Mouse (Mus musculus): ENCODE results near the gene Dxo. TPM values are rescaled to one million over a fixed set of nuclear protein-coding genes. Genes with fewer than 3 reads are reported as not detected.

Gene Dxo
- polyA plus RNA-seq, 1 experiment from 2014 or later = 77.7 TPM

GRCm38 (mm10) chr17:34885615-34886014 is 48.8 kb downstream of the Dxo start:
- H3K9ac ChIP-seq = no peak overlapping the region
- WGBS = 72% methylated on average over 3 of the region's 3 CpGs
- H3K27me3 ChIP-seq = no peaks in the 10 kb centered on the region
- H3K4me1 ChIP-seq = peaks cover 11% of the 10 kb centered on the region; the same call in 1 of the 2 replicates
- H3K27ac ChIP-seq = no peak overlapping the region
- no peak for ATAC-seq (ENCODE audit: insufficient number of reproducible peaks, insufficient read depth, low FRiP score, low TSS enrichment)
- H3K4me2 ChIP-seq (replicated peaks) = no peak overlapping the region
- no peaks in the 10 kb centered on the region for H3K36me3 ChIP-seq
- no peaks in the 10 kb centered on the region for H3K9me3 ChIP-seq
- H3K4me3 ChIP-seq = no peak overlapping the region

- Histone ChIP-seq H3K4me1 (peaks cover 6% of the 10 kb centered on the region; the same call in 1 of the 2 replicates), H3K9ac (no peak overlapping the region), H3K27me3 (no peaks in the 10 kb centered on the region), H3K9me3 (no peaks in the 10 kb centered on the region), H3K4me2 (replicated peaks) (no peak overlapping the region), H3K27ac (no peak overlapping the region), H3K36me3 (no peaks in the 10 kb centered on the region), H3K4me3 (no peak overlapping the region)
- WGBS = 77% methylated on average over 5 of the region's 5 CpGs
- no peak for ATAC-seq (ENCODE audit: insufficient number of reproducible peaks, insufficient read depth, low FRiP score, low TSS enrichment)
These were observed 51.1 kb downstream of the Dxo start for GRCm38 (mm10) chr17:34887942-34888341.

Small RNA genes within 50 kb of the gene (microRNA-seq; reads per million reads assigned to microRNA genes)
- not detected for gene Mir6970
- gene Mir6971 = 1.3 reads per million
- gene Mir6972 = not detected

Other genes with a start within 250 kb of the Dxo start
- gene Gpsm3, start 247.2 kb upstream of the Dxo start, polyA plus RNA-seq (2016; fragmentation: Nextera tagmentation; extraction: Ambion mirVana) = 3.5 and 6.3 TPM in 2 replicates
- 25.1 and 28.0 TPM in 2 replicates for gene Pbx2, start 245.8 kb upstream of the Dxo start, polyA plus RNA-seq (2016; fragmentation: Nextera tagmentation; extraction: Ambion mirVana)
- 3.1 and 3.5 TPM in 2 replicates for gene Ager, start 239.2 kb upstream of the Dxo start, polyA plus RNA-seq (2016; fragmentation: Nextera tagmentation; extraction: Ambion mirVana)
- 139 TPM in 2 replicates for gene Rnf5, start 233.3 kb upstream of the Dxo start, polyA plus RNA-seq (2016; fragmentation: Nextera tagmentation; extraction: Ambion mirVana)
- 54.8 and 62.8 TPM in 2 replicates for gene Agpat1, start 232.8 kb upstream of the Dxo start, polyA plus RNA-seq (2016; fragmentation: Nextera tagmentation; extraction: Ambion mirVana)
- gene Egfl8, start 221.0 kb upstream of the Dxo start, polyA plus RNA-seq (2016; fragmentation: Nextera tagmentation; extraction: Ambion mirVana) = 7.0 and 10.1 TPM in 2 replicates
- gene Ppt2, start 208.5 kb upstream of the Dxo start, polyA plus RNA-seq (2016; fragmentation: Nextera tagmentation; extraction: Ambion mirVana) = 18.0 and 18.8 TPM in 2 replicates
- gene Prrt1, start 207.5 kb upstream of the Dxo start, polyA plus RNA-seq (2016; fragmentation: Nextera tagmentation; extraction: Ambion mirVana) = 0.52 and 0.56 TPM in 2 replicates
- 16.6 and 16.8 TPM in 2 replicates for gene Fkbpl, start 192.3 kb upstream of the Dxo start, polyA plus RNA-seq (2016; fragmentation: Nextera tagmentation; extraction: Ambion mirVana)
- 110 TPM in 2 replicates for gene Atf6b, start 189.9 kb upstream of the Dxo start, polyA plus RNA-seq (2016; fragmentation: Nextera tagmentation; extraction: Ambion mirVana)
- gene Tnxb, start 166.5 kb upstream of the Dxo start, polyA plus RNA-seq (2016; fragmentation: Nextera tagmentation; extraction: Ambion mirVana) = 0.01 and 0.05 TPM in 2 replicates
- gene C4b, start 93.1 kb upstream of the Dxo start, polyA plus RNA-seq (2016; fragmentation: Nextera tagmentation; extraction: Ambion mirVana) = 0.05 TPM in 1 of 2 replicates, not detected in the other
- gene Cyp21a1, start 32.5 kb upstream of the Dxo start, polyA plus RNA-seq (2016; fragmentation: Nextera tagmentation; extraction: Ambion mirVana) = not detected in 2 replicates
- gene Stk19, start 74 bp upstream of the Dxo start, polyA plus RNA-seq (2016; fragmentation: Nextera tagmentation; extraction: Ambion mirVana) = 21.5 and 23.8 TPM in 2 replicates
- 61.6 and 64.3 TPM in 2 replicates for gene Skiv2l, start 13.2 kb downstream of the Dxo start, polyA plus RNA-seq (2016; fragmentation: Nextera tagmentation; extraction: Ambion mirVana)
- gene Nelfe, start 13.4 kb downstream of the Dxo start, polyA plus RNA-seq (2016; fragmentation: Nextera tagmentation; extraction: Ambion mirVana) = 127 and 134 TPM in 2 replicates
- gene Cfb, start 25.5 kb downstream of the Dxo start, polyA plus RNA-seq (2016; fragmentation: Nextera tagmentation; extraction: Ambion mirVana) = 1.1 and 1.7 TPM in 2 replicates
- 8.6 and 8.9 TPM in 2 replicates for gene Zbtb12, start 42.5 kb downstream of the Dxo start, polyA plus RNA-seq (2016; fragmentation: Nextera tagmentation; extraction: Ambion mirVana)
- gene Gm20547, start 45.0 kb downstream of the Dxo start, polyA plus RNA-seq (2016; fragmentation: Nextera tagmentation; extraction: Ambion mirVana) = 0.31 TPM in 1 of 2 replicates, not detected in the other
- gene C2, start 61.2 kb downstream of the Dxo start, polyA plus RNA-seq (2016; fragmentation: Nextera tagmentation; extraction: Ambion mirVana) = 1.2 and 2.5 TPM in 2 replicates
- 111 and 121 TPM in 2 replicates for gene Ehmt2, start 61.5 kb downstream of the Dxo start, polyA plus RNA-seq (2016; fragmentation: Nextera tagmentation; extraction: Ambion mirVana)
- 0.29 TPM in 1 of 2 replicates, not detected in the other for gene Slc44a4, start 77.4 kb downstream of the Dxo start, polyA plus RNA-seq (2016; fragmentation: Nextera tagmentation; extraction: Ambion mirVana)
- gene Neu1, start 94.2 kb downstream of the Dxo start, polyA plus RNA-seq (2016; fragmentation: Nextera tagmentation; extraction: Ambion mirVana) = 19.2 and 20.8 TPM in 2 replicates
- 0.33 and 0.36 TPM in 2 replicates for gene Hspa1b, start 122.2 kb downstream of the Dxo start, polyA plus RNA-seq (2016; fragmentation: Nextera tagmentation; extraction: Ambion mirVana)
- gene Gm20481, start 132.9 kb downstream of the Dxo start, polyA plus RNA-seq (2016; fragmentation: Nextera tagmentation; extraction: Ambion mirVana) = not detected in 2 replicates
- 4.2 and 4.9 TPM in 2 replicates for gene Hspa1a, start 135.1 kb downstream of the Dxo start, polyA plus RNA-seq (2016; fragmentation: Nextera tagmentation; extraction: Ambion mirVana)
- gene Hspa1l, start 135.7 kb downstream of the Dxo start, polyA plus RNA-seq (2016; fragmentation: Nextera tagmentation; extraction: Ambion mirVana) = 0.84 and 0.99 TPM in 2 replicates
- gene Lsm2, start 144.8 kb downstream of the Dxo start, polyA plus RNA-seq (2016; fragmentation: Nextera tagmentation; extraction: Ambion mirVana) = 212 and 230 TPM in 2 replicates
- 150 and 160 TPM in 2 replicates for gene Vars, start 164.0 kb downstream of the Dxo start, polyA plus RNA-seq (2016; fragmentation: Nextera tagmentation; extraction: Ambion mirVana)
- gene Vwa7, start 179.6 kb downstream of the Dxo start, polyA plus RNA-seq (2016; fragmentation: Nextera tagmentation; extraction: Ambion mirVana) = 0.20 and 0.25 TPM in 2 replicates
- 8.7 and 9.5 TPM in 2 replicates for gene Sapcd1, start 191.0 kb downstream of the Dxo start, polyA plus RNA-seq (2016; fragmentation: Nextera tagmentation; extraction: Ambion mirVana)
- 3.7 and 4.2 TPM in 2 replicates for gene Msh5, start 209.7 kb downstream of the Dxo start, polyA plus RNA-seq (2016; fragmentation: Nextera tagmentation; extraction: Ambion mirVana)
- 205 and 211 TPM in 2 replicates for gene Clic1, start 212.9 kb downstream of the Dxo start, polyA plus RNA-seq (2016; fragmentation: Nextera tagmentation; extraction: Ambion mirVana)
- 471 and 492 TPM in 2 replicates for gene Ddah2, start 222.0 kb downstream of the Dxo start, polyA plus RNA-seq (2016; fragmentation: Nextera tagmentation; extraction: Ambion mirVana)
- gene Ly6g6c, start 228.4 kb downstream of the Dxo start, polyA plus RNA-seq (2016; fragmentation: Nextera tagmentation; extraction: Ambion mirVana) = not detected in 2 replicates
- gene Mpig6b, start 229.2 kb downstream of the Dxo start, polyA plus RNA-seq (2016; fragmentation: Nextera tagmentation; extraction: Ambion mirVana) = 0.61 and 0.99 TPM in 2 replicates
- gene Ly6g6e, start 239.9 kb downstream of the Dxo start, polyA plus RNA-seq (2016; fragmentation: Nextera tagmentation; extraction: Ambion mirVana) = 1.1 and 1.3 TPM in 2 replicates
- gene Ly6g6d, start 241.0 kb downstream of the Dxo start, polyA plus RNA-seq (2016; fragmentation: Nextera tagmentation; extraction: Ambion mirVana) = 0.68 TPM in 1 of 2 replicates, not detected in the other
- 0.27 and 0.65 TPM in 2 replicates for gene Ly6g6f, start 248.6 kb downstream of the Dxo start, polyA plus RNA-seq (2016; fragmentation: Nextera tagmentation; extraction: Ambion mirVana)